Mouse (Mus musculus): ENCODE data around the gene Ano1.

- TF ChIP-seq FLI1 (IDR thresholded peaks at IDR 0.05; ENCODE audit: low read length) = no peak
- TF ChIP-seq GATA1 (IDR thresholded peaks at IDR 0.05; ENCODE audit: borderline replicate concordance, low read length) = no peak
Observed at GRCm38 (mm10) chr7:144539146-144539545, 212.6 kb downstream of the Ano1 start.
